ENCODE assay signal across 18 mouse cellular contexts in the genomic region with DNA sequence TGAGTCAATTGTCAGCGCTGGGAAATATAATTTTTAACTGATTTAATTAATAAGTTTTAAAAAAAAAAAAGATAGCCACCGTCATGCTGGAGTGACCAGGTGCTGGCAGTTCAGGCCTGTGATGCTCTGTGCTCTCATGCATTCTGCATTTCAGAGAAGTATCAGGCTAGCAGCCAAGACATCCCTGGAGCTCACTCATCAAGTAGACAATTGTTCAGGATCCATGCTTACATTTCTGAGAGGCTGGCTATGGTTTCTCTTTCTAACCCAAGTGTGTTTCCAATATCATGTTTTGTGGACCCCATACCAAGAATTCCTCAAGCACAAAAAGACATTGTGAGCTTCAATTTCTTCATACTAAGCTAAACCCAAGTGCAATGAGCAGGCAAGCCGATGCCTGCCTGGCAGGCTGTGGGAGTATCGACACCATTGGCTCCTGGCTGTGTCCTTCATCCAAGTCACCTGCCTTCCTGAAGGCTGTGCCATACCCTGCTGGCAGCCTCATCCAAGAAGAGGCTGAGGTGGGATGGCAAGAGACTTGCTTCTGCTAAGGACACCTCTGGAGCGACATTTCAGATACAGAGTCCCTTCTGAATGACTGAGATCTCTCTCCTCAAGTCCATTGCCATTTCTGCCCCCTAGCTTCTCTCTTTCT.
DNase-seq lines count a peak whose midpoint lies in the region; ATAC-seq and TF ChIP-seq lines count a peak whose summit lies in the region.
"Had no signal": no experiment of that assay in that cellular context is flagged by ENCODE, and none has a peak within 500 bp of the region (broad histone marks: within the 10 kb centered on the region; RNA-seq: fewer than 3 reads in every experiment).

No protein-coding gene starts in this region.

- no peaks in the 10 kb centered on the region for H3K36me3 ChIP-seq in hindbrain, postnatal 0 days (ENCODE audit: insufficient read depth, low read length)
- H3K36me3 ChIP-seq in hindbrain, embryonic 13.5 days: no peaks in the 10 kb centered on the region
- no peaks in the 10 kb centered on the region for H3K36me3 ChIP-seq in midbrain, postnatal 0 days (ENCODE audit: insufficient read depth, low read length)
- H3K36me3 ChIP-seq in midbrain, embryonic 11.5 days (ENCODE audit: control insufficient read depth, insufficient read depth, low read length): no peaks in the 10 kb centered on the region
- H3K36me3 ChIP-seq: forebrain, embryonic 15.5 days; heart, embryonic 15.5 days; hindbrain, embryonic 10.5 days; hindbrain, embryonic 15.5 days had no signal

- 62% methylated on average over 5 of the region's 5 CpGs for WGBS in hindbrain, postnatal 0 days
- WGBS in hindbrain, embryonic 13.5 days: 82% methylated on average over 5 of the region's 5 CpGs
- 82% methylated on average over 5 of the region's 5 CpGs for WGBS in midbrain, postnatal 0 days
- 86% methylated on average over 5 of the region's 5 CpGs for WGBS in midbrain, embryonic 11.5 days

- H3K9ac ChIP-seq in hindbrain, postnatal 0 days (replicated peaks; ENCODE audit: low read length): no peak overlapping the region
- no peak overlapping the region for H3K9ac ChIP-seq in hindbrain, embryonic 13.5 days
- no peak overlapping the region for H3K9ac ChIP-seq in midbrain, postnatal 0 days (replicated peaks; ENCODE audit: low read length, poor library complexity, severe bottlenecking)
- H3K9ac ChIP-seq in midbrain, embryonic 11.5 days (ENCODE audit: low read length): no peak overlapping the region
- H3K9ac ChIP-seq: forebrain, embryonic 15.5 days; heart, embryonic 15.5 days; hindbrain, embryonic 15.5 days had no signal

- H3K4me2 ChIP-seq in hindbrain, postnatal 0 days (ENCODE audit: low read depth, low read length): no peak overlapping the region
- H3K4me2 ChIP-seq in hindbrain, embryonic 13.5 days: no peak overlapping the region
- no peak overlapping the region for H3K4me2 ChIP-seq in midbrain, postnatal 0 days (ENCODE audit: low read depth, low read length, poor library complexity, severe bottlenecking)
- no peak overlapping the region for H3K4me2 ChIP-seq in midbrain, embryonic 11.5 days
- H3K4me2 ChIP-seq: forebrain, embryonic 15.5 days; heart, embryonic 11.5 days; heart, embryonic 15.5 days; hindbrain, embryonic 15.5 days had no signal

- no peak overlapping the region for H3K27ac ChIP-seq in hindbrain, postnatal 0 days
- no peak overlapping the region for H3K27ac ChIP-seq in hindbrain, embryonic 13.5 days
- no peak overlapping the region for H3K27ac ChIP-seq in midbrain, postnatal 0 days (ENCODE audit: low read depth, low read length)
- no peak overlapping the region for H3K27ac ChIP-seq in midbrain, embryonic 11.5 days (ENCODE audit: low read depth, low read length)
- H3K27ac ChIP-seq: forebrain, embryonic 15.5 days; heart, adult 2 months; heart, embryonic 15.5 days; hindbrain, embryonic 10.5 days; hindbrain, embryonic 15.5 days had no signal

- no peaks in the 10 kb centered on the region for H3K27me3 ChIP-seq in hindbrain, postnatal 0 days (ENCODE audit: insufficient read depth, low read length)
- no peaks in the 10 kb centered on the region for H3K27me3 ChIP-seq in hindbrain, embryonic 13.5 days
- H3K27me3 ChIP-seq in midbrain, postnatal 0 days (ENCODE audit: insufficient read depth, low read length): no peaks in the 10 kb centered on the region
- H3K27me3 ChIP-seq in midbrain, embryonic 11.5 days (ENCODE audit: control insufficient read depth, insufficient read depth, low read length): no peaks in the 10 kb centered on the region
- H3K27me3 ChIP-seq: forebrain, embryonic 15.5 days; heart, embryonic 15.5 days; hindbrain, embryonic 15.5 days had no signal

- H3K4me1 ChIP-seq in hindbrain, postnatal 0 days (ENCODE audit: insufficient read depth, low read length): no peaks in the 10 kb centered on the region
- peaks cover 10% of the 10 kb centered on the region; the same call in 1 of the 2 replicates for H3K4me1 ChIP-seq in hindbrain, embryonic 13.5 days (replicated peaks)
- no peaks in the 10 kb centered on the region for H3K4me1 ChIP-seq in midbrain, postnatal 0 days (ENCODE audit: insufficient read depth, low read length)
- H3K4me1 ChIP-seq in midbrain, embryonic 11.5 days (ENCODE audit: control insufficient read depth, insufficient read depth, low read length): peaks cover 3% of the 10 kb centered on the region; the same call in 1 of the 2 replicates
- H3K4me1 ChIP-seq: heart, embryonic 15.5 days had no signal

- no peak overlapping the region for H3K4me3 ChIP-seq in hindbrain, postnatal 0 days (ENCODE audit: low read length)
- H3K4me3 ChIP-seq in hindbrain, embryonic 13.5 days: no peak overlapping the region
- H3K4me3 ChIP-seq in midbrain, postnatal 0 days (ENCODE audit: low read depth, low read length): no peak overlapping the region
- no peak overlapping the region for H3K4me3 ChIP-seq in midbrain, embryonic 11.5 days (ENCODE audit: low read depth, low read length)
- H3K4me3 ChIP-seq: forebrain, embryonic 15.5 days; heart, adult 2 months; heart, embryonic 15.5 days; hindbrain, embryonic 10.5 days; hindbrain, embryonic 15.5 days had no signal

- DNase-seq in cerebellum, postnatal 25 days: peak; percentile 28 to 54
- no peak for DNase-seq in cerebellum, adult 11-12 months
- DNase-seq in hindbrain, postnatal 0 days (ENCODE audit: low spot score): peak; percentile 42
- peak; percentile 53 for DNase-seq in midbrain, postnatal 0 days (ENCODE audit: low spot score)
- DNase-seq in midbrain, embryonic 11.5 days (ENCODE audit: low spot score, missing footprints): no peak
- DNase-seq in urinary bladder, adult 2 months (ENCODE audit: low spot score): no peak
- DNase-seq: adrenal gland, adult 2 months; adrenal gland, postnatal 25 days; gastrocnemius, postnatal 36 days; heart, adult 2 months had no signal

- H3K9me3 ChIP-seq in hindbrain, postnatal 0 days (ENCODE audit: low read length): no peaks in the 10 kb centered on the region
- no peaks in the 10 kb centered on the region for H3K9me3 ChIP-seq in hindbrain, embryonic 13.5 days
- no peaks in the 10 kb centered on the region for H3K9me3 ChIP-seq in midbrain, postnatal 0 days (ENCODE audit: low read length)
- no peaks in the 10 kb centered on the region for H3K9me3 ChIP-seq in midbrain, embryonic 11.5 days (ENCODE audit: control insufficient read depth, low read length)
- H3K9me3 ChIP-seq: forebrain, embryonic 15.5 days; heart, embryonic 15.5 days; hindbrain, embryonic 10.5 days; hindbrain, embryonic 15.5 days had no signal

- ATAC-seq in hindbrain, postnatal 0 days: no peak
- ATAC-seq in hindbrain, embryonic 13.5 days (ENCODE audit: low FRiP score): no peak
- ATAC-seq in midbrain, postnatal 0 days (ENCODE audit: low FRiP score): no peak
- no peak for ATAC-seq in midbrain, embryonic 11.5 days (ENCODE audit: low FRiP score)
- ATAC-seq: forebrain, embryonic 15.5 days; inflammation-experienced regulatory T-cells, adult 6 months; intestine, postnatal 0 days had no signal

- TF ChIP-seq CTCF in hindbrain, postnatal 0 days (IDR thresholded peaks at IDR 0.05; ENCODE audit: low read depth): no peak
- no peak for TF ChIP-seq CTCF in midbrain, postnatal 0 days (IDR thresholded peaks at IDR 0.05)

Comparison
In these comparisons a context has a peak if more than half of its experiments do, and no peak if none do; other contexts are left out.
1. DNase-seq: peak in cerebellum, postnatal 25 days (2 of 2), hindbrain, postnatal 0 days (single experiment) and midbrain, postnatal 0 days (single experiment); none in cerebellum, adult 11-12 months (single experiment), midbrain, embryonic 11.5 days (single experiment) and urinary bladder, adult 2 months (single experiment).